Mouse (Mus musculus) limb, embryonic 13.5 days (tissue): ENCODE measurements around the gene Gm20388. TPM values are rescaled to one million over a fixed set of nuclear protein-coding genes. Genes with fewer than 3 reads are reported as not detected.
A peak's percentile ranks its signal among the peaks of the same experiment; 100 is the strongest.
"Not testable (repeated sequence)": the region's sequence is repeated elsewhere in the genome, so short reads cannot be mapped to it uniquely, and the experiment has no call there.

Source experiments
- ATAC-seq: fragments of 200-750 bp; cut with Nextera tagmentation; 2 replicates; pipeline ENCODE4 v1.8.0; 2017; ENCODE audit warnings: low read depth, moderate number of reproducible peaks, moderate TSS enrichment; ENCODE audit not compliant: low FRiP score
- H3K27ac ChIP-seq: fragments of 300-500 bp; sonication (generic); 2 replicates; pipeline ENCODE4 v1.5.1; 2015; ENCODE audit warnings: inconsistent platforms, mild to moderate bottlenecking, moderate library complexity
- H3K27me3 ChIP-seq: fragments of 300-500 bp; sonication (generic); 2 replicates; pipeline ENCODE4 v1.6.1; 2015; ENCODE audit warnings: mild to moderate bottlenecking, inconsistent platforms
- H3K36me3 ChIP-seq: fragments of 300-500 bp; sonication (generic); 2 replicates; pipeline ENCODE4 v1.6.1; 2015; ENCODE audit warnings: inconsistent platforms, mild to moderate bottlenecking, moderate library complexity
- H3K4me1 ChIP-seq: fragments of 300-500 bp; sonication (generic); 2 replicates; pipeline ENCODE4 v1.6.1; 2015; ENCODE audit warnings: inconsistent platforms
- H3K4me2 ChIP-seq: fragments of 300-500 bp; sonication (generic); replicated peaks from 2 replicates; pipeline ENCODE4 v1.6.1; 2015; ENCODE audit warnings: inconsistent platforms, mild to moderate bottlenecking, moderate library complexity
- H3K4me3 ChIP-seq: fragments of 300-500 bp; sonication (generic); 2 replicates; pipeline ENCODE4 v1.5.1; 2015; ENCODE audit warnings: moderate library complexity, mild to moderate bottlenecking, inconsistent platforms
- H3K9ac ChIP-seq: fragments of 300-500 bp; sonication (generic); 2 replicates; pipeline ENCODE4 v1.6.1; 2015; ENCODE audit warnings: mild to moderate bottlenecking, inconsistent platforms
- H3K9me3 ChIP-seq: fragments of 300-500 bp; sonication (generic); 2 replicates; pipeline ENCODE4 v1.6.1; 2016; ENCODE audit warnings: inconsistent platforms
- WGBS: fragments of 180-500 bp; shearing (Covaris S2); methylation state at CpG from one replicate; pipeline ENCODE4 v1.1.7; 2015; 5-methylcytosine and 5-hydroxymethylcytosine counted together
- polyA plus RNA-seq: library from polyadenylated mRNA; unstranded; fragments of >200 nt; fragmentation: Nextera tagmentation; extraction: Ambion mirVana; gene quantifications from 2 replicates; pipeline ENCODE4 v1.2.1, GENCODE M21; 2015

The Gm20388 gene
- polyA plus RNA-seq, 1 experiment from 2014 or later = 7.1 TPM

DNA sequence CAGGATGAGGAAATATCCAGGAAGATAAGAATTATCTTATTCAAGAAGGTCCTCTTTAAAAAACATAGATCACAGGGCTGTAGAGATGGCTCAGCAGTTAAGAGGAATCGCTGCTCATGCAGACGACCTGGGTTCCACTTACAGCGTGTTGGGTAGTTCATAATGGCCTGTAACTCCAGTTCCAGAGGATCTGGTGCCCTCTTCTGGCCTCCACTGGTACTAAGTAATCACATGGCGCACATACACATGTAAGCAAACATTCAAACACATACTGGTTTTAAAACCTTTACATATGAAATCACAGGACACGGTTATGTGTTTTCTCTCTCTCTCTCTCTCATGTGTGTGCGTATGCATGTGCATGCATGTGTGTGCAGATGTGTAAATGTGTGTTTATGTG is 1226.2 kb downstream of the Gm20388 start:
- H3K27me3 ChIP-seq = peaks cover 29% of the 10 kb centered on the region

DNA sequence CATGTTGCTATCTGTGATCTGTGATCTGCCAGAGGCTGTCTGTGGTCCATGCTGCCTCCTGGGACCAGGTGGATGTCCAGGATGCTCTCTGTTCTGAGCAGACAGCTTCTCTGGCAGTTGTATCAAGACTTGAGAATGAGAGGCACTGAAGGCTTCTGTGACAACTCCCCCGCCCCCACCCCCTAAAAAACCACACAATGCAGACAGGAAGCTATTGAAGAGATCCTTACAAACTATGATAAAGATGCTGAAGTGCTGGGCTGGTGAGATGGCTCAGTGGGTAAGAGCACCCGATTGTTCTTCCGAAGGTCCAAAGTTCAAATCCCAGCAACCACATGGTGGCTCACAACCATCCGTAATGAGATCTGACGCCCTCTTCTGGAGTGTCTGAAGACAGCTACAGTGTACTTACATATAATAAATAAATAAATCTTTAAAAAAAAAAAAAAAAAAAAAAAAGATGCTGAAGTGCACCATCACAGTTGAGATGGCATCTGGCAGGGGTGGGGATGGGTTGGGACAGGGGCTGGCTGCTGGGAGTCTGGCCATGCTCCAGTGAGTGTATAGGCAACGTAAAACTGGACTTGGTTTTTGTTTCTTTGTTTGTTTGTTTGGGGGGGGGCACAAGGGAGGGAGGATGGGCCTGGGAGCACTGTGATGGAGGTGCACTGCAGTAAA is 1235.0 kb downstream of the Gm20388 start:
- H3K27me3 ChIP-seq = peaks cover 26% of the 10 kb centered on the region; the same call in 1 of the 2 replicates
- ATAC-seq, H3K9ac ChIP-seq, H3K4me3 ChIP-seq, H3K9me3 ChIP-seq, H3K27ac ChIP-seq, H3K36me3 ChIP-seq, H3K4me2 ChIP-seq: not testable (repeated sequence)
- H3K4me1 ChIP-seq = peaks cover 26% of the 10 kb centered on the region
- 85% methylated on average over 5 of the region's 6 CpGs for WGBS

More for the DNA sequence above, 1226.2 kb downstream of the Gm20388 start:
- Histone ChIP-seq H3K9ac (no peak overlapping the region), H3K27ac (no peak overlapping the region), H3K4me2 (no peak overlapping the region), H3K4me1 (no peaks in the 10 kb centered on the region), H3K36me3 (peaks cover 8% of the 10 kb centered on the region; the same call in 1 of the 2 replicates), H3K9me3 (peaks cover 14% of the 10 kb centered on the region), H3K4me3 (no peak overlapping the region)
- 94% methylated on average over 6 of the region's 6 CpGs for whole genome bisulfite sequencing
- no peak for ATAC-seq

DNA sequence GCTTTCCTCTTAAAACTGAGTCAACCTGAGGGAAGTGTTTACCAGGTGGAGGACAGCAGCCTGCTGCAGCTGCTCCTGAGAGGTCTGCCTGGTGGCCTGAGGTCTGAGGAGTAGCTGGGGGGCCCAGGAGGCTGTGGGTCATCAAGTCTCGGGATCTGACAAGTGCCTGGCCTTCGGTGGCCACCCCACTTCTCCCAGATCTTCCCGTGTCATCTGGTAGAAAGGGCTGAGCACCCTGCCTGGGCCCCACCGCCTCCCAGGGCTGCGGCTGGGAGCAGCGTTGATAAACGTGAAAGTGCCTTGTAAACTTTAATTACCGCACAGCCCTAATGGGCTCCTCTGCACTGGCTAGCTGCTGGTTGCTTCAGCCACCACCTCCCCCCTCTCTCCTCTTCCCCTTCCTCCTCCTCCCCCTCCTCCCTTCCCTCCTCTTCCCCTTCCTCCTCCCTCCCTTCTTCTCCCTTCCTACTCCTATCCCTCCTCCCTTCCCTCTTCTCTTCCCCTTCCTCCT is 1238.0 kb downstream of the Gm20388 start:
- H3K4me2 ChIP-seq = 0 out of 2 replicates have a peak overlapping the region, but pooled peaks have one; percentile 23
- no peak overlapping the region for H3K27ac ChIP-seq
- H3K27me3 ChIP-seq = peaks cover 5% of the 10 kb centered on the region; the same call in 1 of the 2 replicates
- H3K9ac ChIP-seq = no peak overlapping the region
- H3K4me1 ChIP-seq = peaks cover 12% of the 10 kb centered on the region
- no peak overlapping the region for H3K4me3 ChIP-seq
- 7% methylated on average over 8 of the region's 8 CpGs for WGBS
- H3K36me3 ChIP-seq = no peaks in the 10 kb centered on the region
- peak; percentile 54; the same call in 1 of the 2 replicates for ATAC-seq
- no peaks in the 10 kb centered on the region for H3K9me3 ChIP-seq

DNA sequence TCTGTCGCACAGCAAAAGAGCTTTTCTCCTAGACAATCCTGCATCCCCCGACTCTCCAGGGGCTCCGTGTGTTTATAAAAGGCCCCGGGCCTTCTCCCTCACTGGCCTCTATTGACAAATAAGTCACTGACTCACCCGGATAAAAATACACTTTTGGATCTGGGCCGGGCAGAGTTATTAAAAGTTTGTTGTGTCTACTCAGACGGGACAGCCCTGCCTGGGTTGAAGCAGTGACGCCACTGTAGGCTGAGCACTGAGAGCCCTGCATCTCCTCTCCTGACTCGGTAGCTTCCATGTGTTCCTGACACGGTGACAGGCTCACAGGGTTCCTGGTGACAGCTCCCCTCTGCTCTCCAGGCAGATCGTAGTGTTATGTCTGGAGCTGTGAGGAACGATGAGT is 1241.8 kb downstream of the Gm20388 start:
- Histone ChIP-seq H3K4me1 (peaks cover 8% of the 10 kb centered on the region), H3K4me3 (no peak overlapping the region), H3K36me3 (no peaks in the 10 kb centered on the region), H3K27ac (no peak overlapping the region), H3K9me3 (no peaks in the 10 kb centered on the region), H3K4me2 (no peak overlapping the region), H3K27me3 (peaks cover 18% of the 10 kb centered on the region), H3K9ac (no peak overlapping the region)
- 59% methylated on average over 12 of the region's 12 CpGs for WGBS
- no peak for ATAC-seq

DNA sequence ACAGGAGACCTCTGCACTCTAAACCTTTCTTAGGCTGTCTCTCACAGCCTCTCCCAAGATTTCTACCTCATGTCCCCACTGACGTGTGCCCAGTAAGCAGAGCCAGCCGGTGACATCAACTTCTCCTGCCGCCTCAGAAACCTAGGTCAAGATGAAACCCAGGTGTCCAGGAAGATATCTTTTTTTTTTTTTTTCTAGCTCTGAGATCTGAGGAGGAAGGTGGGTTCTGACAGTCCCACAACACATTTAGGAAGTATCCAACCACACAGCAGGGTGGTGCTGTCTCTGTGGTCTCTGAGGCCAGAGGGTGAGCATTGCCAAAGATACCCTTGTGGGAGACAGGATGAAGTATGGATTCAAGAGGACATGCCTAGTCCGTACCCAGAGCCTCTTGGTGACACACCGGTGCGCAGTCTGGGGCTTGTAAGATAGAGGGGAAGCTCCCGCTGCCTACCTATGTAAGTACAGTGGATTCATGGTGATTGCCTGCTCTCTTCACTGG is 1246.4 kb downstream of the Gm20388 start:
- no peak overlapping the region for H3K27ac ChIP-seq
- no peaks in the 10 kb centered on the region for H3K36me3 ChIP-seq
- no peaks in the 10 kb centered on the region for H3K4me1 ChIP-seq
- no peak for ATAC-seq
- H3K4me2 ChIP-seq = no peak overlapping the region
- WGBS = 85% methylated on average over 7 of the region's 7 CpGs
- no peak overlapping the region for H3K9ac ChIP-seq
- no peak overlapping the region for H3K4me3 ChIP-seq
- H3K27me3 ChIP-seq = peaks cover 28% of the 10 kb centered on the region
- no peaks in the 10 kb centered on the region for H3K9me3 ChIP-seq

DNA sequence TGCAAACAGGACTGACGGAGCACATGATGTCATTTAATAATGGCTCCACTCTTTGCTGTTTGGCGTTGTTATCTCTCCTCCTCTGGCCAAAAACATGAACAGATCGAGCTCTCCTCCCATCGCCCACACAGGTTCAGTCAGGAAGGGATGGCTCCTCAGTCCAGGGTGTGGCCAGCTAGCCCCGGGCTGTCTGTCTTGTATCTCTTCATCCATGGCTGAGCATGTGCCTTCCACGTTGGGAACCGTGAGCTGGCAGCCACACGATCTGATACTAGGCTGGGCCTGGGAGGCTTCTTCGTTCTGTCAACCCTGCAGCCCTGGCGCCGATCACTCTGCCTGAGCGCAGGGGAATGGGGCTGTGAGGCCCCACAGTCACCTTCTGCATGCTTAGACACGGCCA is 1248.2 kb downstream of the Gm20388 start:
- H3K36me3 ChIP-seq = no peaks in the 10 kb centered on the region
- H3K4me3 ChIP-seq = no peak overlapping the region
- H3K27ac ChIP-seq = no peak overlapping the region
- H3K9ac ChIP-seq = no peak overlapping the region
- ATAC-seq = no peak
- WGBS = 78% methylated on average over 13 of the region's 13 CpGs
- no peak overlapping the region for H3K4me2 ChIP-seq
- peaks cover 10% of the 10 kb centered on the region for H3K4me1 ChIP-seq
- peaks cover 28% of the 10 kb centered on the region for H3K27me3 ChIP-seq
- no peaks in the 10 kb centered on the region for H3K9me3 ChIP-seq

DNA sequence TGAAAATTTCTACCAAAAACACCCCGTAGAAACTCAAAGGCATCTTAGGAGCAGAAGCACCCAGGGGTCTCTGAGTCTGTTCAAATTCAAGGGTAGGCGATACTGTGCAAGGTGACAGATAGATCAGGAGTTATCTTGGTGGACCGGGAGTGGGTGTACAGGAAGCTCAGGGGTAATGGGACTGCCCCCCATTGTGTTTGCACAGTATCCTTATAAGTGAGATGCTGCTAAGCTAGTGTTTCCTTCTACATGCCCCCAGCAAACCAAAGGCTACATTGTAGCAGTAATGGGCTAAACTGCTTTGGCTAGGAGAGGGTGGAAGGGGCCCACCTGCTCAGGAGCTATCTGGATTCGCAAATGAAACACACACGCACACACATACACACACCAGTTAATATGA is 1250.8 kb downstream of the Gm20388 start:
- 90% methylated on average over 5 of the region's 5 CpGs for WGBS
- Histone ChIP-seq H3K27ac (no peak overlapping the region), H3K27me3 (peaks cover 22% of the 10 kb centered on the region), H3K9ac (no peak overlapping the region), H3K36me3 (no peaks in the 10 kb centered on the region), H3K4me3 (no peak overlapping the region), H3K4me2 (no peak overlapping the region), H3K4me1 (peaks cover 27% of the 10 kb centered on the region), H3K9me3 (no peaks in the 10 kb centered on the region)
- no peak for ATAC-seq

DNA sequence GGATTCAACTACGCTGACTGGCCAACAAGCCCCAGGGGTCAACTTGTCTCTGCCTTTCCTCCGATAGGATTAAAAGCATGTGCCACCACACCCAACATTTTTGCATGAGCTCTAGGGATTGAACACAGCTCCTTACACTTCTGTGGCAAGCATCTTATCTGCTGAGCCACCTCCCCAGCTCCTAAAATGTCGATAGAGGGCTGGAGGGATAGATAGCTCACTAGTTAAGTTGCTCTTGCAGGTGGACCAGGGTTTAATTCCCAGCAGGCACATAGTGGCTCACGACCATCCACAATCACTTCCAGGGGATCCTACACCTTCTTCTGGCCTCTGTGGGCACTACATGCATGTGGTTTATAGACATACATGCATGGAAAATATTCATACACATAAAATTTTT is 1251.8 kb downstream of the Gm20388 start:
- Histone ChIP-seq H3K4me1 (peaks cover 27% of the 10 kb centered on the region), H3K9me3 (no peaks in the 10 kb centered on the region), H3K4me2 (no peak overlapping the region), H3K27ac (no peak overlapping the region), H3K4me3 (no peak overlapping the region), H3K36me3 (no peaks in the 10 kb centered on the region), H3K9ac (no peak overlapping the region), H3K27me3 (peaks cover 14% of the 10 kb centered on the region; the same call in 1 of the 2 replicates)
- ATAC-seq = no peak
- WGBS = 74% methylated on average over 4 of the region's 4 CpGs

DNA sequence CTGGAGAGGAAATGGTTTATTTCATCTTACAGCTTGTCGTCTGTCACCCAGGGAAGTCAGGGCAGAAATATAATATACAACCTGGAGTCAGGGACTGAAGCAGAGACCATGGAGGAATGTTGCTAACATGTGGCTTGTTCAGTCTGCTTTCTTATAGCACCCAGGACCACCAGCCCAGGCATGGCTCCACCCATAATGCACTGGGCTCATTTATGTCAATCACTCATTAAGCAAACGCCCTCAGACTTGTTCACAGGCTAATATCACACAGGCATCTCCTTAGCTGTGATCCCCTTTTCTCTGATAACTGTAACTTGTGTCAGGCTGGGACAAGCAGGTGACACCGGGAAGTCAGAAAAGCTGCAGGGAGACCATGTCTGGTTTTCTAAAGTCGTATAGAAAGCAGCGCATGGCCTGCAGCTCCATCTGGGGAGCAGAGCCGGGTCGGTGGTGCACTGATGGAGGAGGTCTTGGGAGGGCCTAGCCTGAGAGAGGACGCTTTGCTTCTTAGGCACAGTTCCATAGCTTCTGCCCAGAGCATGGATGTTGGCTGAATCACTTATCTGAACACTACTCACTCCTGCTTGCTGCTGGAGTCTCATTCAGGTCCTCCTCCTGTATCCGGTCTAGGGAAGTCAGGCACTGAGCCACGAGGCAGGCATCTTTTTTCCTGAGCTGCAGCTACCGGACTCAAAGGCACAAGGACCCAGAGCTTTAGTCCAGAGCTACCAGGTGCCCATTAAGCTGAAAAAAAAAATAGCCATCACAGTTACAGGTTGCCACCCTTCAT is 1252.5 kb downstream of the Gm20388 start:
- 59% methylated on average over 11 of the region's 11 CpGs for WGBS
- Histone ChIP-seq H3K4me2 (no peak overlapping the region), H3K4me1 (peaks cover 27% of the 10 kb centered on the region), H3K9ac (no peak overlapping the region), H3K36me3 (no peaks in the 10 kb centered on the region), H3K4me3 (no peak overlapping the region), H3K27ac (no peak overlapping the region), H3K9me3 (no peaks in the 10 kb centered on the region), H3K27me3 (peaks cover 13% of the 10 kb centered on the region; the same call in 1 of the 2 replicates)
- ATAC-seq = no peak

DNA sequence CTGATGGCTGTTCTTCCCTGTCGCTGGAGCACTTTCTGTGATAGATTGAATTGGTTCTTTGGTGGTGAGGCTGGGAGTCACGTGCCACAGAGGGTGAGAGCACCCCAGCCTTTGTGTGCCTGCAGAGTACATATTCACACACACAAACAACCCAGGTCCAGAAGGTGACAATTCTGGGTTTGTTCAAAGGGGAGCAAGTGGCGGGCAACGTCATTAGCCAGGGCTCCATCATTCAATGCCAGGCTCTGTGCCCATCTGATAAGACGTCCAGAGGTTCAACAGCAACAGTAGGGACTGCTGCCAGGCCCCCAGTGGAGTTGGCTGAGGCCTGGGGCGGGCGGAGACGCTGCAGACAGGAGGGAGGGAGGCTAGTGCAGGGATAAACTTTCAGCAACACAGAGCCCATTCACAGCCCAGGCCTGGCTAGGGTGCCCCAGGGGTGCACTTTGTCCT is 1253.4 kb downstream of the Gm20388 start:
- no peak overlapping the region for H3K9ac ChIP-seq
- no peak overlapping the region for H3K4me2 ChIP-seq
- no peak overlapping the region for H3K27ac ChIP-seq
- WGBS = 39% methylated on average over 8 of the region's 8 CpGs
- ATAC-seq = 0 out of 2 replicates have a peak, but pooled peaks have one; percentile 51
- H3K27me3 ChIP-seq = peaks cover 9% of the 10 kb centered on the region; the same call in 1 of the 2 replicates
- H3K36me3 ChIP-seq = no peaks in the 10 kb centered on the region
- peaks cover 29% of the 10 kb centered on the region for H3K4me1 ChIP-seq
- no peak overlapping the region for H3K4me3 ChIP-seq
- H3K9me3 ChIP-seq = no peaks in the 10 kb centered on the region

DNA sequence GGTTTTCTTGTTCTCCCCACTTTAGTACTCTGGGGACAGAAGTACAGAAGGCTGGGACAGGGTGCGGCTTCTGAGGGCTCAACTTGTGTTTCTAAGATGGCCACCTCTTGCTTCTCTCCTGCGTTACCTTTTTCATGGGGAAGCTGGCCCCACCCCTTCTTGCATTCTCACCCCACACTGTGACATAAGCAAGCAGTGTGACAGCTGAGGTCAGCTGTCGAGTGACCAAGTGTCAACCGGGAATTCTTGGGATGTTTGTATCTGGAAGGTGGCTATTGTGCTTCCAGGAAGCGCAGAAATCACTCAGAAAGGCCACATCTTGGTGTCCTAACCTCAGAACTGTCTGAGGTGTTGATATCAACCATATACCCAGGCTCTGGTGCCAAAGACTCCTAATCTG is 1257.4 kb downstream of the Gm20388 start:
- WGBS = 73% methylated on average over 5 of the region's 5 CpGs
- peaks cover 5% of the 10 kb centered on the region; the same call in 1 of the 2 replicates for H3K27me3 ChIP-seq
- H3K36me3 ChIP-seq = no peaks in the 10 kb centered on the region
- H3K4me3 ChIP-seq = no peak overlapping the region
- H3K27ac ChIP-seq = no peak overlapping the region
- H3K9ac ChIP-seq = no peak overlapping the region
- no peaks in the 10 kb centered on the region for H3K9me3 ChIP-seq
- peaks cover 45% of the 10 kb centered on the region for H3K4me1 ChIP-seq
- no peak for ATAC-seq
- H3K4me2 ChIP-seq = no peak overlapping the region

DNA sequence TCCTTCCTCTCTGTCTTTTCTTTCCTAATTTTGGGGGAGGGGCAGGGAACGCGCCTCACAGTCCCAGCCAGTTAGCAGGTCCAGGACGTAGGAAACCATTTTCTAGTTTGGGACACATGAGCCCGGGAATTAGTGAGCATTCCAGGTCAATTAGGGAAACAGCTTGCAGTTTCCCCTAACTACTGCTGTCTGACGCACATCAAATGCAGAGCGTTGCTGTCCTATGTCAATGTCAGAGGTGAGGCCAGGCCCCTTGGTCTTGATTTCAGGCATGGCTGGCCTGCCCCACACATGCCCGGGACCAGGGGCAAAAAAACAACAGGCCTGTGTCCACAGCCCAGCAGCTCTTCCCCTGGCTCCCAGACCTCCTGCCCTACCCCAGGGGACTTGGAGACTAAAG is 1259.5 kb downstream of the Gm20388 start:
- Histone ChIP-seq H3K36me3 (no peaks in the 10 kb centered on the region), H3K4me2 (no peak overlapping the region), H3K9ac (no peak overlapping the region), H3K27me3 (peaks cover 5% of the 10 kb centered on the region; the same call in 1 of the 2 replicates), H3K4me3 (no peak overlapping the region), H3K4me1 (peaks cover 36% of the 10 kb centered on the region), H3K9me3 (no peaks in the 10 kb centered on the region), H3K27ac (no peak overlapping the region)
- WGBS = 15% methylated on average over 7 of the region's 7 CpGs
- ATAC-seq = no peak
